Mouse (Mus musculus) megakaryocyte, embryonic 14.5 days (primary cell): ENCODE data around the gene Lmod3.

ENCODE experiments used
- FLI1 ChIP-seq: IDR thresholded peaks from 2 replicates; pipeline ENCODE4 v1.6.1; 2012; ENCODE audit warnings: low read length, inconsistent platforms, mixed read lengths
- GATA1 ChIP-seq: IDR thresholded peaks from 3 replicates; pipeline ENCODE4 v1.6.1; 2012; ENCODE audit warnings: mixed read lengths, low read length, inconsistent platforms, borderline replicate concordance

DNA sequence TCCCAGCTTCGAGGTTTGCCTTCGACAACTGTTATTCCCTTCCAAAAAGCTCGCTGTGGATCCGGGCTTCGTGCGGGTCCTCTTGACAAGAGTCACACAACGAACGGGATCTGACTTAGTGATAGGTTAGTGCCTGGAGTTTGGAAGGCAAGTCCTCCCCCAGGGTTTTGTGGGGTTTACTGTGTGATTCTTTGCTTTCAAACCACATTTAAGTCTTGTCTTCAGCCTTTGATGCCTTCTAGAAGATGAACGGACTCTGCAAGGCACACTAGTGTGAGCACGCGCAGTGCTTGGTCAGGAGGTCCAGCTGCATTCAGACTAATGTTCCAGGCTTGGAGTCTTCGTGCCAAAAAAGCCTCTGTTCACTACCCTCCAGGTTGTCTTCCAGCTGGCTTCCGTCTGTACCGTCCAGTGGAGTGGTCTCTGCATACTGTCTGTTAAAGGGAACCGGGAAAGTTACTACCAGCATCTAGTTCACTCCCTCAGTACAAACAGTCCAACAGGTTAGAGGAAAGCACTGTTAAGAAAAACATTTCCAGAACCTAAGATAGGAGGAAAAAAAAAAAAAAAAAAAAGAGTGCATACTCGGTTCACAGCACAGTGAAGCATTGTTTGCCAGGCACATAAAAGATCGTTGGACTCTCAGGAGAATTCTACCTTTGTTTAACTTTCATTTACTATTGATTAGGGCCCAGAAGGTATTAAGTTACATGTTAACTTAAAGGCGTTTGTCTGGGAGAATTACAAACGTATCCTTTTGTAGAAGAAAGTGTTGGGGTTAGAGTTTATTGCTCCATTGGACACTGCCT lies 35.7 kb upstream of the Lmod3 start:
- TF ChIP-seq FLI1 (no peak), GATA1 (no peak)
